Mouse (Mus musculus) lung, adult 10 weeks (tissue): ENCODE measurements around the gene Hist1h2bl. TPM values are rescaled to one million over a fixed set of nuclear protein-coding genes. Genes with fewer than 3 reads are reported as not detected.

Experiments used
- polyA plus RNA-seq: library from polyadenylated mRNA; stranded (reverse); fragments of 350-450 nt; fragmentation: Illumina TruSeq; extraction: RNeasy Lipid Tissue Mini Kit (QIAGEN cat#74804); gene quantifications from one replicate; pipeline ENCODE4 v1.2.3, GENCODE M21; 2014; ENCODE audit warnings: low read depth, low replicate concordance; ENCODE audit not compliant: insufficient read depth

Gene Hist1h2bl
- not detected for polyA plus RNA-seq

DNA sequence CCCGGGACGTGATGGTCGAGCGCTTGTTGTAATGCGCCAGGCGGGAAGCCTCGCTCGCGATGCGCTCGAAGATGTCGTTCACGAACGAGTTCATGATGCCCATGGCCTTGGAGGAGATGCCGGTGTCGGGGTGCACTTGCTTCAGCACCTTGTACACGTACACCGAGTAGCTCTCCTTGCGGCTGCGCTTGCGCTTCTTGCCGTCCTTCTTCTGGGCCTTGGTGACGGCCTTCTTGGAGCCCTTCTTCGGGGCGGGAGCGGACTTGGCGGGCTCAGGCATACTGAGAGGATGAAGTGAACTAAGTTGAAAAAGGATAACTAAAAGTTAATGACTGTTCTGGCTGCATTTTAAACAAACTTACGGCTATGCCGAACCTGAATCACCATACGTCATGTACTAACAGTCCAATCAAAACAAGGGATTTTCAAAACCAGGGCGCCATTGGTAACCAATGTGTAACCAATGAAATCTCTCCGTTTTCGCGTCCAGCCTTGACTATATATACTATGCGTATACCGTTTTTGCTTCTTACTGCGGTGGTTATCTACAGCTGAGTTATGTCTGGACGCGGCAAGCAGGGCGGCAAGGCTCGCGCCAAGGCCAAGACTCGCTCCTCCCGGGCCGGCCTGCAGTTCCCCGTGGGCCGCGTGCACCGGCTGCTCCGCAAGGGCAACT, at the start of gene Hist1h2bl, which contains the start of gene Hist1h2ai:
TSS of gene Hist1h2bl (minus strand) at position 280 of the 676 bp plus-strand sequence.
TSS of gene Hist1h2ai (plus strand) at position 559 of the 676 bp plus-strand sequence.

DNA sequence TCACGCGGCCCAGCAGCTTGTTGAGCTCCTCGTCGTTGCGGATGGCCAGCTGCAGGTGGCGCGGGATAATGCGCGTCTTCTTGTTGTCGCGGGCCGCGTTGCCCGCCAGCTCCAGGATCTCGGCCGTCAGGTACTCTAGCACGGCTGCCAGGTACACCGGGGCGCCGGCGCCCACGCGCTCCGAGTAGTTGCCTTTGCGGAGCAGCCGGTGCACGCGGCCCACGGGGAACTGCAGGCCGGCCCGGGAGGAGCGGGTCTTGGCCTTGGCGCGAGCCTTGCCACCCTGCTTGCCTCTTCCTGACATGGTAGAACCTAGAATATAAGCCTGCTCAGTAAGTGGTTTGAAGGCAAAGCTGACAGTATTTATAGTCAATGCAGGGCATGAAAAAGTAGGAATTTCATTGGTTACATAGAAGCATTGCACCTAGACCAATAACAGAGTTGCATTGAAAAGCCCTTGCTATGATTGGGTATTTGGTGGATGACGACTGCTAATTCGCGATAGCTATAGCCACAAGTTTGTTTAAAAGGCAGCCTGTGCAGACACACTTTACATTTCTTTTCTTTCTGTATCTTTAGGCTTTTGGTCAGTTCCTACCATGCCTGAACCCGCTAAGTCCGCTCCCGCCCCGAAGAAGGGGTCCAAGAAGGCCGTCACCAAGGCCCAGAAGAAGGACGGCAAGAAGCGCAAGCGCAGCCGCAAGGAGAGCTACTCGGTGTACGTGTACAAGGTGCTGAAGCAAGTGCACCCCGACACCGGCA, 37.8 kb upstream of the Hist1h2bl start, which contains the start of the genes Hist1h2ak and Hist1h2bn:
TSS of gene Hist1h2ak (minus strand) at position 304 of the 762 bp plus-strand sequence.
TSS of gene Hist1h2bn (plus strand) at position 600 of the 762 bp plus-strand sequence.

DNA sequence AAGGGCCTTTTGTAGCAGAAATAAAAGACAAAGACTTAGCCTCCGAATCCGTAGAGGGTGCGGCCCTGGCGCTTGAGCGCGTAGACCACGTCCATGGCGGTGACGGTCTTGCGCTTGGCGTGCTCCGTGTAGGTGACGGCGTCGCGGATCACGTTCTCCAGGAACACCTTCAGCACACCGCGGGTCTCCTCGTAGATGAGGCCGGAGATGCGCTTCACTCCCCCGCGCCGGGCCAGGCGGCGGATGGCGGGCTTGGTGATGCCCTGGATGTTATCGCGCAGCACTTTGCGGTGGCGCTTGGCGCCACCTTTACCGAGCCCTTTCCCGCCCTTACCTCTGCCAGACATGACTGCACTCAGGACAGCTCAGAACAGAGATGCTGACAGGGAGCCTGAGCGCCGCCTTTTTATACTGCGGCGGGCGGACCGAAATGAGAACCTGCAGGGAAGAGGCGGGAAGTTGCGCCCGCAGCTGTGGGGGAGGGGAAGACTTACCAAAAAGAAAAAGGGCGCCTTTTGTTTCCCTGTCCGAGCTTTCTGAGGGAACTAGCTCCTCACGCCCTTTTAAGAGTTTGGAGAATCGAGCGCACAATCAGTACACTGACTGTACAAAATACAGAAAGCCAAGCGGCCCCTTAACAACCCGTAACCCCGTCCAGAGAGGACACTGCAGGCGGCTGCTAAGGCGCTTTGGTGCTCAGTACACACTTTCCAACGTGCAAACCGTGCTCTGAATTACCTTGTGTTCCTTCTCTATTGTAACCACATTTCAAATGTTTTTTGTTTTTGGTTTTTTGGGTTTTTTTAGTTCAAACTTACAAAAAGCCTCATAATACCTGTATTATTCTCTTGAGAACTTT, 34.4 kb upstream of the Hist1h2bl start, which contains the start of gene Hist1h4k:
TSS of gene Hist1h4k (minus strand) at position 347 of the 859 bp plus-strand sequence.

DNA sequence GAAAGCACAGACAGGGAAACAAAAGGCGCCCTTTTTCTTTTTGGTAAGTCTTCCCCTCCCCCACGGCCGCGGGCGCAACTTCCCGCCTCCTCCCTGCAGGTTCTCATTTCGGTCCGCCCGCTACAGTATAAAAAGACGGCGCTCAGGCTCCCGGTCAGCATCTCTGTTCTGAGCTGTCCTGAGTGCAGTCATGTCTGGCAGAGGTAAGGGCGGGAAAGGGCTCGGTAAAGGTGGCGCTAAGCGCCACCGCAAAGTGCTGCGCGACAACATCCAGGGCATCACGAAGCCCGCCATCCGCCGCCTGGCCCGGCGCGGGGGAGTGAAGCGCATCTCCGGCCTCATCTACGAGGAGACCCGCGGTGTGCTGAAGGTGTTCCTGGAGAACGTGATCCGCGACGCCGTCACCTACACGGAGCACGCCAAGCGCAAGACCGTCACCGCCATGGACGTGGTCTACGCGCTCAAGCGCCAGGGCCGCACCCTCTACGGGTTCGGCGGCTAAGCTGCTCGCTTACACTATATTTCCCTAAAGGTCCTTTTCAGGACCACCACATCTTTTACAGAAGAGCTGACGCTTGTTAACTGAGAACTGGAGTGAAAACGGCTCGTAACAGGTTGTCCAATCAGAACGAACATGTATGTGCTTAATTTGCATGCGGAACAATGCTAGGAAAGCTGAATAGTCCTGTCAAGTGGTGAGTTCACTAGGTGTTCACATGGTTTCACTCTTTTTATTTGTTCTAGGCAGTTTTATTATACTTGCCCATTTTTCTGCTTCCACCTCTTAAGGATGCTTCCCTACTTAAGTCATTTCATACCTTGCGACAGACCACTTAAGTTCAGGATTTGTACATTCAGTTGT, 19.2 kb upstream of the Hist1h2bl start, which contains the start of gene Hist1h4j:
TSS of gene Hist1h4j (plus strand) at position 159 of the 862 bp plus-strand sequence.

DNA sequence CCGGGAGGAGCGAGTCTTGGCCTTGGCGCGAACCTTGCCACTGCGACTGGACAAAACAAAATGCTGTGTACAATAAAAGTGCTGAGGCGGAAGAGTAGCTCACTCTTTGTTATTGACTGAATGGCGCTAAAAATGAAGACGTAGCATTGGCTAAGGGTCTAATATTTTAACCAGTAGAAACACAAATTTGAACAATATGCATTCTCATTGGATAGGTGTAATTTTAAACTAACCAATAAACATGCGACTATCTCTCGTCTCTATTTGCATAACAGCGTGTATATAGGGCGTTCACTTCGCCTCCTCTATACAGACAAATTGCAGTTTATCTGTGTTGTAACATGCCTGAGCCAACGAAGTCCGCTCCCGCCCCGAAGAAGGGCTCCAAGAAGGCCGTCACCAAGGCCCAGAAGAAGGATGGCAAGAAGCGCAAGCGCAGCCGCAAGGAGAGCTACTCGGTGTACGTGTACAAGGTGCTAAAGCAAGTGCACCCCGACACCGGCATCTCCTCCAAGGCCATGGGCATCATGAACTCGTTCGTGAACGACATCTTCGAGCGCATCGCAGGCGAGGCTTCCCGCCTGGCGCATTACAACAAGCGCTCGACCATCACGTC, 5.9 kb upstream of the Hist1h2bl start, which contains the start of gene Hist1h2bm:
TSS of gene Hist1h2bm (plus strand) at position 288 of the 616 bp plus-strand sequence.

DNA sequence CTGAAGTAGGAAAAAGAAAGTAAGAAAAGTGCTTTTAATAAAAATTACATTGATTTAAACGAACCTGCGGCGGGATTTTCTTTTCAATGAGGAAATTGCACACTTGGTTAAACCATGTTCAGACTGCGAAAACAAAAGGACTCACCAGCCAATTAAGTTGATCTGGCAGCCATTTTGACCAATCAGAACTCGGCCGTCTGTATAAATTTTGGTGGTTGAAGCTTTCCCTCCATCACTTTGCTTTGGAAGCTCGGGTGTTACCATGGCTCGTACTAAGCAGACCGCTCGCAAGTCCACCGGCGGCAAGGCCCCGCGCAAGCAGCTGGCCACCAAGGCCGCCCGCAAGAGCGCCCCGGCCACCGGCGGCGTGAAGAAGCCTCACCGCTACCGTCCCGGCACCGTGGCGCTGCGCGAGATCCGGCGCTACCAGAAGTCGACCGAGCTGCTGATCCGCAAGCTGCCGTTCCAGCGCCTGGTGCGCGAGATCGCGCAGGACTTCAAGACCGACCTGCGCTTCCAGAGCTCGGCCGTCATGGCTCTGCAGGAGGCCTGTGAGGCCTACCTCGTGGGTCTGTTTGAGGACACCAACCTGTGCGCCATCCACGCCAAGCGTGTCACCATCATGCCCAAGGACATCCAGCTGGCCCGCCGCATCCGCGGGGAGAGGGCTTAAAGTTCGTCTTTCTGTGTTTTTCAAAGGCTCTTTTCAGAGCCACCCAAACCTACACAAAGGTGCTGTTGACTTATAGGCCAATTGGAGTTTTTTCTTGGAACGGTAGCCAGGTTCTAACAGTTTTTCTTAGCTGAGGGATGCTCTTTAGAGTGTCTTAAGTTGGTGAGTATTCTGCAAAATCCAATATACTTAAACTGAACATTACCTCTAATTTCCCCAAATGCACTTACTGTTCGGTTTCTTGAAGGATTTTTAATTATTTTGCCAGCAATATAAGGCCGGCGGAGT, 1.7 kb upstream of the Hist1h2bl start, which contains the start of gene Hist1h3h:
TSS of gene Hist1h3h (plus strand) at position 263 of the 961 bp plus-strand sequence.

DNA sequence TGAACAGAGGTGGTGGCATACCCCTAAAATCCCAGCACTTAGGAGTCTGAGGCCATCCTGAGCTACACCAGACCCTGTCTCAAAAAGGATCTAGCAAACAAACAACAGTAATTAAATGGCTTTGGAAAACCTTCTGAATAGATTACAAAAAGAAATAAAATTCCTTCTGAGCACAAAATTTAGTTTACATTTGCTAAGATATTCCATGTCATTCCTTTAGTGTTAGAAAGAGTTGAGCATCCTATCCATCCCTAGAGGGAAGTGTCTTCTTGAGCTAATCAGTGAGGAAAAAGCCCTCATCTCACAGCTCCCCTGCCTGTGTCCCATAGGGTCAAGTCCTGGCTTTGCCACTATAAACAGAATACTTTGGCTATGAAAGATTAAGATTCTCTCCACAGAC, 18.1 kb downstream of the Hist1h2bl start, which contains the start of gene Olfr1359:
TSS of gene Olfr1359 (plus strand) at position 301 of the 400 bp plus-strand sequence.

DNA sequence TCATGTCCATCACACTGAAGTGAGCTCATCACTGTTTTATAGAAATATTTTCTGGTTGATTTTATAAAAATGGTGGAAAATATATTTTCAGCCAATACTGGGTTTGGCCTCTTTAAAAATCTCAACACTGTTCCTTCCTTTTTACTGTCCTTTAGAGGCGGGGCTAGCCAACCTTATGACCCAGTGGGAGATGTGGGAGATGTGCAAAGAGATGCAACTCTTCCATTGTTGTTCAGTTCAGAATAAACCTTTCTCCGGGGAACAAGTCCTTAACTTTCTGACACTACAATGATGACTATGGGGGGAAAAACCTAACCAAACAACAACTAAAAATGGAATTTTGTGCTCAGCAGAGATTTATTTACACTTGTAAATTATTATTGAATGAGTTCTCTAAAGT, 38.6 kb downstream of the Hist1h2bl start, which contains the start of gene Olfr1360:
TSS of gene Olfr1360 (minus strand) at position 101 of the 400 bp plus-strand sequence.

Other genes starting within 250 kb of the Hist1h2bl start
- 0.95 TPM for gene Nkapl, start 247.6 kb downstream of the Hist1h2bl start, polyA plus RNA-seq
- gene Zkscan4, start 237.2 kb downstream of the Hist1h2bl start, polyA plus RNA-seq, result 2.1 TPM
- gene Gm10065, start 236.7 kb downstream of the Hist1h2bl start, polyA plus RNA-seq, result not detected
- gene AK157302, start 220.9 kb downstream of the Hist1h2bl start, polyA plus RNA-seq, result 0.23 TPM
- 1.6 TPM for gene Gm11273, start 214.7 kb downstream of the Hist1h2bl start, polyA plus RNA-seq
- gene Zkscan8, start 185.0 kb downstream of the Hist1h2bl start, polyA plus RNA-seq, result 1.7 TPM
- not detected for gene Olfr1366, start 173.3 kb downstream of the Hist1h2bl start, polyA plus RNA-seq
- not detected for gene Olfr1535, start 156.2 kb downstream of the Hist1h2bl start, polyA plus RNA-seq
- not detected for gene Olfr1364, start 134.4 kb downstream of the Hist1h2bl start, polyA plus RNA-seq
- not detected for gene Olfr1362, start 102.1 kb downstream of the Hist1h2bl start, polyA plus RNA-seq
- gene Olfr11, start 73.6 kb downstream of the Hist1h2bl start, polyA plus RNA-seq, result not detected
- gene Olfr1361, start 52.8 kb downstream of the Hist1h2bl start, polyA plus RNA-seq, result not detected
- not detected for gene Olfr1360, start 38.7 kb downstream of the Hist1h2bl start, polyA plus RNA-seq
- gene Olfr1359, start 18.0 kb downstream of the Hist1h2bl start, polyA plus RNA-seq, result not detected
- gene Hist1h2ai, start 279 bp upstream of the Hist1h2bl start, polyA plus RNA-seq, result not detected
- not detected for gene Hist1h3h, start 1.5 kb upstream of the Hist1h2bl start, polyA plus RNA-seq
- not detected for gene Hist1h2bm, start 5.9 kb upstream of the Hist1h2bl start, polyA plus RNA-seq
- gene Hist1h4j, start 18.9 kb upstream of the Hist1h2bl start, polyA plus RNA-seq, result not detected
- not detected for gene Hist1h4k, start 34.4 kb upstream of the Hist1h2bl start, polyA plus RNA-seq
- not detected for gene Hist1h2ak, start 37.7 kb upstream of the Hist1h2bl start, polyA plus RNA-seq
- not detected for gene Hist1h2bn, start 38.0 kb upstream of the Hist1h2bl start, polyA plus RNA-seq
- not detected for gene Hist1h1b, start 64.5 kb upstream of the Hist1h2bl start, polyA plus RNA-seq
- not detected for gene Hist1h3i, start 67.2 kb upstream of the Hist1h2bl start, polyA plus RNA-seq
- not detected for gene Hist1h2an, start 71.1 kb upstream of the Hist1h2bl start, polyA plus RNA-seq
- gene Hist1h2bp, start 71.3 kb upstream of the Hist1h2bl start, polyA plus RNA-seq, result not detected
- 0.42 TPM for gene Hist1h2bq, start 94.1 kb upstream of the Hist1h2bl start, polyA plus RNA-seq
- gene Hist1h2ao, start 94.3 kb upstream of the Hist1h2bl start, polyA plus RNA-seq, result not detected
- gene Hist1h4m, start 95.6 kb upstream of the Hist1h2bl start, polyA plus RNA-seq, result 1.4 TPM
- 1.0 TPM for gene Hist1h4n, start 116.1 kb upstream of the Hist1h2bl start, polyA plus RNA-seq
- gene Hist1h2ap, start 117.4 kb upstream of the Hist1h2bl start, polyA plus RNA-seq, result not detected
- gene Hist1h2br, start 117.6 kb upstream of the Hist1h2bl start, polyA plus RNA-seq, result not detected
- gene Zfp184, start 229.0 kb upstream of the Hist1h2bl start, polyA plus RNA-seq, result 1.2 TPM